Mouse (Mus musculus): ENCODE results near the gene Ttbk1. TPM values are rescaled to one million over a fixed set of nuclear protein-coding genes. Genes with fewer than 3 reads are reported as not detected.
A peak's percentile ranks its signal among the peaks of the same experiment; 100 is the strongest.

Ttbk1 gene
- polyA plus RNA-seq, 1 experiment from 2014 or later = 4.7 TPM

- peak; percentile 41 for ATAC-seq
- Histone ChIP-seq H3K9me3 (replicated peaks; ENCODE audit: control insufficient read depth, low read length, poor library complexity, severe bottlenecking) (no peaks in the 10 kb centered on the region), H3K4me2 (ENCODE audit: low read length) (peak overlapping the region; percentile 86), H3K36me3 (ENCODE audit: control insufficient read depth, insufficient read depth, low read length) (no peaks in the 10 kb centered on the region), H3K27me3 (ENCODE audit: control insufficient read depth, insufficient read depth, low read depth, low read length) (no peaks in the 10 kb centered on the region), H3K4me3 (ENCODE audit: low read depth, low read length) (peak overlapping the region; percentile 85), H3K4me1 (ENCODE audit: control insufficient read depth, insufficient read depth, low read length) (peaks cover 43% of the 10 kb centered on the region), H3K27ac (ENCODE audit: low read length) (peak overlapping the region; percentile 79), H3K9ac (ENCODE audit: low read depth, low read length) (peak overlapping the region; percentile 95)
- WGBS = 1% methylated on average over 16 of the region's 22 CpGs
Observed at GRCm38 (mm10) chr17:46486995-46487394, 480 bp downstream of the Ttbk1 start.

GRCm38 (mm10) chr17:46484461-46484875 lies 3.0 kb downstream of the Ttbk1 start:
- no peaks in the 10 kb centered on the region for H3K9me3 ChIP-seq (replicated peaks; ENCODE audit: control insufficient read depth, low read length, poor library complexity, severe bottlenecking)
- WGBS = 14% methylated on average over 6 of the region's 6 CpGs
- H3K4me3 ChIP-seq (ENCODE audit: low read depth, low read length) = peak overlapping the region; percentile 37
- H3K27me3 ChIP-seq (ENCODE audit: control insufficient read depth, insufficient read depth, low read depth, low read length) = no peaks in the 10 kb centered on the region
- peaks cover 43% of the 10 kb centered on the region for H3K4me1 ChIP-seq (ENCODE audit: control insufficient read depth, insufficient read depth, low read length)
- H3K4me2 ChIP-seq (ENCODE audit: low read length) = peak overlapping the region; percentile 75
- H3K27ac ChIP-seq (ENCODE audit: low read length) = no peak overlapping the region
- no peaks in the 10 kb centered on the region for H3K36me3 ChIP-seq (ENCODE audit: control insufficient read depth, insufficient read depth, low read length)
- no peak for ATAC-seq
- H3K9ac ChIP-seq (ENCODE audit: low read depth, low read length) = peak overlapping the region; percentile 68

DNA sequence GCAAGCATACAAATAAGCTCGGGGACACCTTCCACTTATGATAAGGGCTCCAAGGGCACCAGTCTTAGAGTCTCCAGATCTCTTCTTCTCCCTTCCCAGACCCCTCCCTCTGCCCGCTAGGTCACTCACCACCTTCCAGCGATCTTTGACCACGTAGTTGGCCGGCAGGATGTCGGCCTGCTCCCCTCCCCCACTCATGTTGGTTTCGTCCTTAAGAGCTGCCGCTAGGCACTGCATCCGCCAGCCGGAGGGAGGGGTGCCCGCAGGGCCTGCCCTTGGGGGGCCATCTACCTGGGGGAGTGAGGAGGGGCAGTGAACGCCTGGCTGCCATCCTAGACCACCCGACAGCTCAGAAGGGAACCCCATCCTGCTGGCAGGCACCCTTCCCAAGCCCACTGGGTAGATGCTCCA lies 3.4 kb downstream of the Ttbk1 start:
- no peaks in the 10 kb centered on the region for H3K27me3 ChIP-seq (ENCODE audit: control insufficient read depth, insufficient read depth, low read depth, low read length)
- H3K4me2 ChIP-seq (ENCODE audit: low read length) = peak overlapping the region; percentile 75
- 0 out of 2 replicates have a peak, but pooled peaks have one; percentile 1 for ATAC-seq
- peak overlapping the region; percentile 37 for H3K4me3 ChIP-seq (ENCODE audit: low read depth, low read length)
- peaks cover 43% of the 10 kb centered on the region for H3K4me1 ChIP-seq (ENCODE audit: control insufficient read depth, insufficient read depth, low read length)
- H3K9ac ChIP-seq (ENCODE audit: low read depth, low read length) = peak overlapping the region; percentile 68
- no peak overlapping the region for H3K27ac ChIP-seq (ENCODE audit: low read length)
- WGBS = 1% methylated on average over 13 of the region's 13 CpGs
- H3K36me3 ChIP-seq (ENCODE audit: control insufficient read depth, insufficient read depth, low read length) = no peaks in the 10 kb centered on the region
- no peaks in the 10 kb centered on the region for H3K9me3 ChIP-seq (replicated peaks; ENCODE audit: control insufficient read depth, low read length, poor library complexity, severe bottlenecking)

- H3K4me2 ChIP-seq (ENCODE audit: low read length) = peak overlapping the region; percentile 75
- peak overlapping the region; percentile 68 for H3K9ac ChIP-seq (ENCODE audit: low read depth, low read length)
- no peaks in the 10 kb centered on the region for H3K27me3 ChIP-seq (ENCODE audit: control insufficient read depth, insufficient read depth, low read depth, low read length)
- 2% methylated on average over 16 of the region's 16 CpGs for WGBS
- no peak overlapping the region for H3K27ac ChIP-seq (ENCODE audit: low read length)
- no peaks in the 10 kb centered on the region for H3K9me3 ChIP-seq (replicated peaks; ENCODE audit: control insufficient read depth, low read length, poor library complexity, severe bottlenecking)
- ATAC-seq = peak; percentile 38
- H3K4me1 ChIP-seq (ENCODE audit: control insufficient read depth, insufficient read depth, low read length) = peaks cover 43% of the 10 kb centered on the region
- peak overlapping the region; percentile 37 for H3K4me3 ChIP-seq (ENCODE audit: low read depth, low read length)
- peaks cover 2% of the 10 kb centered on the region; the same call in 1 of the 2 replicates for H3K36me3 ChIP-seq (ENCODE audit: control insufficient read depth, insufficient read depth, low read length)
Observed at GRCm38 (mm10) chr17:46483561-46484001, 3.9 kb downstream of the Ttbk1 start.

DNA sequence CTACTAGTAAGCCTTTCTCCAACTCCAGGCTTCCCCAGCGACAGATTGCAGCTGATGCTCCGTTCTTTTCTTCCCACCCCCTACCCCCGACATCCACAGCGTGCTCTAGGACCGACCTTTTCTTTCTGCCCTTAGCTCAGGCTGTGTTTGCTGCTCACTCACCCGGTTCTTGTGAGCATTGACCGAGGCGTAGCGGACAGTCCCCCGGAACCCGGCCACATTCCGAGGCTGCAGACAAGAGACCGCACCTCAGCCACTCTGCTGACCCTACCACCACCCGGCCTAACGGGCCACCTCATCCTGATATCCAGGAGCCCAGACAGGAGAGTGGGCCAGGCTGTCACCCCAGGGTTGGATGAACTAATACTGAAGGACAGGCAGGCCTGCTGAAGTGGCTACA lies 10.2 kb downstream of the Ttbk1 start:
- H3K9me3 ChIP-seq (replicated peaks; ENCODE audit: control insufficient read depth, low read length, poor library complexity, severe bottlenecking) = no peaks in the 10 kb centered on the region
- peaks cover 43% of the 10 kb centered on the region for H3K36me3 ChIP-seq (ENCODE audit: control insufficient read depth, insufficient read depth, low read length)

GRCm38 (mm10) chr17:46476601-46477000 lies 10.9 kb downstream of the Ttbk1 start:
- Histone ChIP-seq H3K9me3 (replicated peaks; ENCODE audit: control insufficient read depth, low read length, poor library complexity, severe bottlenecking) (no peaks in the 10 kb centered on the region), H3K4me3 (ENCODE audit: low read depth, low read length) (no peak overlapping the region), H3K27ac (ENCODE audit: low read length) (no peak overlapping the region), H3K27me3 (ENCODE audit: control insufficient read depth, insufficient read depth, low read depth, low read length) (no peaks in the 10 kb centered on the region), H3K4me1 (ENCODE audit: control insufficient read depth, insufficient read depth, low read length) (no peaks in the 10 kb centered on the region), H3K9ac (ENCODE audit: low read depth, low read length) (no peak overlapping the region), H3K36me3 (ENCODE audit: control insufficient read depth, insufficient read depth, low read length) (peaks cover 46% of the 10 kb centered on the region), H3K4me2 (ENCODE audit: low read length) (no peak overlapping the region)
- 93% methylated on average over 8 of the region's 8 CpGs for WGBS
- no peak for ATAC-seq

More for the DNA sequence above, 10.2 kb downstream of the Ttbk1 start:
- no peak for ATAC-seq
- no peak overlapping the region for H3K27ac ChIP-seq (ENCODE audit: low read length)
- no peaks in the 10 kb centered on the region for H3K4me1 ChIP-seq (ENCODE audit: control insufficient read depth, insufficient read depth, low read length)
- H3K9ac ChIP-seq (ENCODE audit: low read depth, low read length) = no peak overlapping the region
- no peak overlapping the region for H3K4me2 ChIP-seq (ENCODE audit: low read length)
- no peak overlapping the region for H3K4me3 ChIP-seq (ENCODE audit: low read depth, low read length)
- H3K27me3 ChIP-seq (ENCODE audit: control insufficient read depth, insufficient read depth, low read depth, low read length) = no peaks in the 10 kb centered on the region
- 83% methylated on average over 15 of the region's 15 CpGs for WGBS

DNA sequence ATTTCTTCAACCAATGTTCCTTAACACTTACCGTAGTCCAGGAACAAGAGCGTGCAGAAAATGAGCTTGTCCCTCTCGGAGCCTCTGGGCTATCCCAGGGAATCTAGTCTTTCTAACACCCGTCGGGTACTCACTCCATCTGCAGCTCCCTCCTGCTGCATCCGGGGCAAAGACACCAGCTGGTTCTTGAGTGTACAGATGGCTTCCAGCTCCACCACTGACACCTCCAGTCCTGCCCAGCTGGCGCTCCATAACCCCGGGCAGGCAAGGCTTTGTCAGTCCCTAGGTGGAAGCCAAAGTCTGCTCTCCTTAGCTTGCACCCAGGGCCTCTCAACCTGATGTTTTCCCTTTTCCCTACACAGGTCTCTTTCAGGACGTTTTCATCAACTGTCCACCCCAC lies 19.6 kb downstream of the Ttbk1 start:
- Histone ChIP-seq H3K4me1 (ENCODE audit: control insufficient read depth, insufficient read depth, low read length) (no peaks in the 10 kb centered on the region), H3K36me3 (ENCODE audit: control insufficient read depth, insufficient read depth, low read length) (peaks cover 50% of the 10 kb centered on the region), H3K4me2 (ENCODE audit: low read length) (no peak overlapping the region), H3K27ac (ENCODE audit: low read length) (no peak overlapping the region), H3K9me3 (replicated peaks; ENCODE audit: control insufficient read depth, low read length, poor library complexity, severe bottlenecking) (no peaks in the 10 kb centered on the region), H3K4me3 (ENCODE audit: low read depth, low read length) (no peak overlapping the region), H3K27me3 (ENCODE audit: control insufficient read depth, insufficient read depth, low read depth, low read length) (no peaks in the 10 kb centered on the region), H3K9ac (ENCODE audit: low read depth, low read length) (no peak overlapping the region)
- 73% methylated on average over 9 of the region's 9 CpGs for WGBS
- no peak for ATAC-seq

GRCm38 (mm10) chr17:46462226-46462625 lies 25.2 kb downstream of the Ttbk1 start:
- Histone ChIP-seq H3K4me2 (ENCODE audit: low read length) (no peak overlapping the region), H3K27me3 (ENCODE audit: control insufficient read depth, insufficient read depth, low read depth, low read length) (no peaks in the 10 kb centered on the region), H3K4me1 (ENCODE audit: control insufficient read depth, insufficient read depth, low read length) (peaks cover 5% of the 10 kb centered on the region; the same call in 1 of the 2 replicates), H3K36me3 (ENCODE audit: control insufficient read depth, insufficient read depth, low read length) (peaks cover 21% of the 10 kb centered on the region), H3K9ac (ENCODE audit: low read depth, low read length) (no peak overlapping the region), H3K27ac (ENCODE audit: low read length) (no peak overlapping the region), H3K9me3 (replicated peaks; ENCODE audit: control insufficient read depth, low read length, poor library complexity, severe bottlenecking) (no peaks in the 10 kb centered on the region), H3K4me3 (ENCODE audit: low read depth, low read length) (no peak overlapping the region)
- ATAC-seq = no peak
- WGBS = 88% methylated on average over 5 of the region's 5 CpGs

DNA sequence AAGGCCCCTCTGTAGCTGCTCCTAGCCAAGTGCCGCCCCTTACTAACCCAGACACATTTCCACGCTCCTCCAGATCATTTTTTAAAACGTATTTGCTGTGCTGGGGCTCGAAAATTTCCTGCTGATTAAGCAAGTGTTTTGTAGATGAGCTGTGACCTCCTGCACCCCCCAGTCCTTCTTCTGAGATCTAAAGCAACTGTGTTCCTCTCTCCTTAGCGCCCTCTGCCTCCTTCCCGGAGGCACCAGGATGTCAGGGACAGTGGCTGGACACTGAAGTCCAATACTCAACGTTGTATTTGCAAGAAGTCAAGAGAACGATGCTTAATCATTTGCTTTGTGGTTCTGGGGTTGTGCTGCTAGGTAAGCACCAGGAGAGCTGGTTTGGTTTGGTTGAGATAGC lies 26.1 kb downstream of the Ttbk1 start:
- Histone ChIP-seq H3K4me2 (ENCODE audit: low read length) (no peak overlapping the region), H3K36me3 (ENCODE audit: control insufficient read depth, insufficient read depth, low read length) (peaks cover 17% of the 10 kb centered on the region), H3K9ac (ENCODE audit: low read depth, low read length) (no peak overlapping the region), H3K27ac (ENCODE audit: low read length) (no peak overlapping the region), H3K4me3 (ENCODE audit: low read depth, low read length) (no peak overlapping the region), H3K27me3 (ENCODE audit: control insufficient read depth, insufficient read depth, low read depth, low read length) (no peaks in the 10 kb centered on the region), H3K4me1 (ENCODE audit: control insufficient read depth, insufficient read depth, low read length) (peaks cover 5% of the 10 kb centered on the region; the same call in 1 of the 2 replicates), H3K9me3 (replicated peaks; ENCODE audit: control insufficient read depth, low read length, poor library complexity, severe bottlenecking) (no peaks in the 10 kb centered on the region)
- ATAC-seq = no peak
- WGBS = 21% methylated on average over 8 of the region's 8 CpGs

Data from midbrain, embryonic 16.5 days (tissue).